Mouse (Mus musculus) neural tube, embryonic 11.5 days (tissue): ENCODE data around the gene Atxn7. TPM values are rescaled to one million over a fixed set of nuclear protein-coding genes. Genes with fewer than 3 reads are reported as not detected.

ENCODE experiments used
- ATAC-seq: fragments of 200-750 bp; cut with Nextera tagmentation; 2 replicates; pipeline ENCODE4 v1.8.0; 2017; ENCODE audit warnings: moderate number of reproducible peaks, mild to moderate bottlenecking, moderate TSS enrichment, moderate library complexity; ENCODE audit not compliant: insufficient read depth, low FRiP score, low TSS enrichment
- DNase-seq: peaks from one replicate; pipeline ENCODE4 v3.0.0-alpha.2; 2015; ENCODE audit warnings: low spot score
- H3K27ac ChIP-seq: fragments of 300-500 bp; sonication (generic); 2 replicates; pipeline ENCODE4 v1.5.1; 2014; ENCODE audit warnings: low read depth, mild to moderate bottlenecking, low read length
- H3K27me3 ChIP-seq: fragments of 300-500 bp; sonication (generic); 2 replicates; pipeline ENCODE4 v1.6.1; 2014; ENCODE audit warnings: mild to moderate bottlenecking, low read length, mixed read lengths; ENCODE audit not compliant: control insufficient read depth, insufficient read depth
- H3K36me3 ChIP-seq: fragments of 300-500 bp; sonication (generic); 2 replicates; pipeline ENCODE4 v1.6.1; 2014; ENCODE audit warnings: mild to moderate bottlenecking, low read length, moderate library complexity, mixed read lengths; ENCODE audit not compliant: control insufficient read depth, insufficient read depth
- H3K4me1 ChIP-seq: fragments of 300-500 bp; sonication (generic); 2 replicates; pipeline ENCODE4 v1.6.1; 2014; ENCODE audit warnings: low read length, mixed read lengths; ENCODE audit not compliant: control insufficient read depth, insufficient read depth
- H3K4me2 ChIP-seq: fragments of 300-500 bp; sonication (generic); 2 replicates; pipeline ENCODE4 v1.6.1; 2014; ENCODE audit warnings: low read depth, mild to moderate bottlenecking, moderate library complexity
- H3K4me3 ChIP-seq: fragments of 300-500 bp; sonication (generic); 2 replicates; pipeline ENCODE4 v1.5.1; 2014; ENCODE audit warnings: low read depth, low read length
- H3K9ac ChIP-seq: fragments of 300-500 bp; sonication (generic); 2 replicates; pipeline ENCODE4 v1.6.1; 2014; ENCODE audit warnings: mild to moderate bottlenecking, low read length
- H3K9me3 ChIP-seq: fragments of 300-500 bp; sonication (generic); 2 replicates; pipeline ENCODE4 v1.6.1; 2016; ENCODE audit warnings: low read length; ENCODE audit not compliant: control insufficient read depth
- WGBS: fragments of 180-500 bp; shearing (Covaris S2); extraction: QIAGEN DNeasy Blood & Tissue Kit; methylation state at CpG from one replicate; pipeline ENCODE4 v1.1.7; 2014; 5-methylcytosine and 5-hydroxymethylcytosine counted together
- polyA plus RNA-seq: library from polyadenylated mRNA; unstranded; fragments of >200 nt; fragmentation: Nextera tagmentation; extraction: Ambion mirVana; gene quantifications from 2 replicates; pipeline ENCODE4 v1.2.1, GENCODE M21; 2014

The Atxn7 gene
- polyA plus RNA-seq, 1 experiment from 2014 or later, result 3.9 TPM

DNA sequence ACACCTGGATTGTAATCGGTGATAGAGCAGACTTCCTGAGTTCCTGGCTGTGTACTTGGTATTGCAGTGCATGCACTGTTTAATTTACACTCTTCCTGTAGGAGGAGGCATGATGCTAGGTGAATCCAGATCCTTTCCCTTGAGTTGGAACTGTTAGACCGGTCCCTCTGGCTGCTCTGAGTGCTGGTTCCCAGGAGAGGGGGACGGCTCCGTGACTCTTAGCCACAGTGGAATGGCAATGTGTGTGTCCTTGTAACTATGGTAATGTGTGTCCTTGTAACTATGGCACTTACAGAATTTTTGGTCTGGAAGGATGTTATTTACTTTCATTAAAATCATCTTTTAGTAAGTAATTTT, 103.9 kb downstream of the Atxn7 start:
- no peak for DNase-seq
- Histone ChIP-seq H3K4me1 (peaks cover 5% of the 10 kb centered on the region; the same call in 1 of the 2 replicates), H3K9ac (no peak overlapping the region), H3K36me3 (no peaks in the 10 kb centered on the region), H3K27me3 (no peaks in the 10 kb centered on the region), H3K9me3 (no peaks in the 10 kb centered on the region), H3K4me2 (no peak overlapping the region), H3K27ac (no peak overlapping the region), H3K4me3 (no peak overlapping the region)
- 54% methylated on average over 4 of the region's 4 CpGs for WGBS
- no peak for ATAC-seq

DNA sequence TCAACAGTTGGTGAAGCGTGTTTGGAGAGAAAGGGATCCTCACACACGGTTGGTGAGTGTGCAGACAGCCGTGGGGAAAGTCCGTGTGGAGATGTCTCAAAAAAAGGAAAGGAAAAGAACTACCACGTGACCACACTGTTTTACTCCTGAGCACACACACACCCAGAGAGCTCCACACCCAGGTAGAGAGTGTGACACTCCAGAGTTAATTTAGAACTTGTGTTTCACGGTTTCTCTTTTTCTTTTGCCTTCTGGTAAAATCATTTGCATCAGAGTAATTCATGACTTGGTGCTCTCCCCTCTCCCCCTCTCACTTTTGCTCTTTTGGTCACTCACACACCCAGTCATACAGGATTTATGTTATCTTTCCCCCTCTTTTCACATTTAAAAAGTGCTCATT, 105.0 kb downstream of the Atxn7 start:
- H3K36me3 ChIP-seq, result no peaks in the 10 kb centered on the region
- no peak overlapping the region for H3K4me2 ChIP-seq
- H3K9me3 ChIP-seq, result no peaks in the 10 kb centered on the region
- no peaks in the 10 kb centered on the region for H3K27me3 ChIP-seq
- DNase-seq, result no peak
- no peak overlapping the region for H3K9ac ChIP-seq
- no peak for ATAC-seq
- H3K27ac ChIP-seq, result no peak overlapping the region
- H3K4me3 ChIP-seq, result no peak overlapping the region
- H3K4me1 ChIP-seq, result peaks cover 13% of the 10 kb centered on the region
- 68% methylated on average over 6 of the region's 6 CpGs for WGBS

DNA sequence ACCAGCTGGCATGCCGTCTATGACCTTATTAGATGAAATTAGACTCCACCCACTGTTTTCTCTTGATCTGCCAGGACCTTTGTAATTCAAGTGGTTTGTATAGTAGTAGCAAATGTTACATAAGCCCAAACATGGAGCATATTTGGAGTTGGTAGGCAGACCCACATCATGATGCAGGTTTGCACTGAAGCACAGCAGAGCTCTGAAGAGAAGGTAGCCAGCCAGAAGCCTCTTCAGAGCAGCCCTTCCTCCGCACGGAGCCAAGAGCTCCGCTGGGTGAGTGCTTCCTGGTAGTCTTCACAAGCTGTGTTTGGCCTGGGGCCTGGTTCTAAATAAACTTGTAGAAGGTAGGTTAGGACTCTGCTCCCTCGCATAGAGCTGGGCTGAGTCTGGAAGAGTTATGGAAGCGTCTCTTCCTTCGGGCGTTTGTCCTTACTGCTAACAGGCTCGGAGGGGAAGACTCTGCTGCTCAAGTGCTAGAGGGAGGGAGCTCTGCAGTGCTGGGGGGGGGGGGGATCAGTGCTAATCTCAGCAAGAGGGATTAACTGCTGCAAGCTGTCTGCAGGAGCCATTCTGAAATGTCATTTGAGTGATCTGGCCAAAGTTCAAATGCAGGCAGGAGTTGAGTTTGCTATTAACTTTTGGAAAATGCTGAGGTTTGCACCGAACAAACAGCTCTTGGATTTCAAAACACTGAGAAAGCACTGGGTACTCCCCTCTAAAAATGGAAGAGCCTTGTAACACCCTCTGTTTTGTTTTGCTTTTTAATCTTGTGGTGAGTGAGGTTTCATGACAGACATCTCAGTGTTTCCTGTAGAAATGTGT, 106.6 kb downstream of the Atxn7 start:
- Histone ChIP-seq H3K36me3 (no peaks in the 10 kb centered on the region), H3K27me3 (no peaks in the 10 kb centered on the region), H3K9ac (no peak overlapping the region), H3K4me3 (no peak overlapping the region), H3K9me3 (no peaks in the 10 kb centered on the region), H3K27ac (no peak overlapping the region), H3K4me2 (no peak overlapping the region), H3K4me1 (peaks cover 14% of the 10 kb centered on the region)
- DNase-seq (peak; percentile 18), ATAC-seq (no peak)
- 25% methylated on average over 10 of the region's 10 CpGs for WGBS

DNA sequence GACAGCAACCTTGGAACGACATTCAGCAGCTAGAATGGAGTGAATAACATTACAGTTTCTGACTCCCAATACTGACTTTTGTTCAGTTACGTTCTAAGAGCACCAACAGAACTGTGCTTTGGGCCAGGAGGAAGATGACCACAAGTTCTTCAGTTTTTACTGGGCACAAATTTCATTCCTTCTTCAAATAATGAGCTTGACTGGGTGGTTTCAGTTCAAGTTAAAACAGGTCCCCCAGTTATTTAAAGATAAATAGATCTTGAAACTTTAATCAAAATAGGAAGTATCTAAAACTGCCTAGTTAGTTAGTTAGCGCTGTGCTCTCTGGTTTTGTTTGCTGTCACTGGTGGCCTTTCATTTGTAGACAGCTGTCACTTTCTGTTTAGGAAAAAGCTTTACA, 107.3 kb downstream of the Atxn7 start:
- no peak overlapping the region for H3K4me2 ChIP-seq
- 55% methylated on average over 3 of the region's 3 CpGs for WGBS
- H3K9ac ChIP-seq, result no peak overlapping the region
- no peaks in the 10 kb centered on the region for H3K27me3 ChIP-seq
- ATAC-seq (no peak), DNase-seq (no peak)
- H3K36me3 ChIP-seq, result no peaks in the 10 kb centered on the region
- no peak overlapping the region for H3K4me3 ChIP-seq
- H3K4me1 ChIP-seq, result peaks cover 14% of the 10 kb centered on the region
- no peak overlapping the region for H3K27ac ChIP-seq
- H3K9me3 ChIP-seq, result no peaks in the 10 kb centered on the region

DNA sequence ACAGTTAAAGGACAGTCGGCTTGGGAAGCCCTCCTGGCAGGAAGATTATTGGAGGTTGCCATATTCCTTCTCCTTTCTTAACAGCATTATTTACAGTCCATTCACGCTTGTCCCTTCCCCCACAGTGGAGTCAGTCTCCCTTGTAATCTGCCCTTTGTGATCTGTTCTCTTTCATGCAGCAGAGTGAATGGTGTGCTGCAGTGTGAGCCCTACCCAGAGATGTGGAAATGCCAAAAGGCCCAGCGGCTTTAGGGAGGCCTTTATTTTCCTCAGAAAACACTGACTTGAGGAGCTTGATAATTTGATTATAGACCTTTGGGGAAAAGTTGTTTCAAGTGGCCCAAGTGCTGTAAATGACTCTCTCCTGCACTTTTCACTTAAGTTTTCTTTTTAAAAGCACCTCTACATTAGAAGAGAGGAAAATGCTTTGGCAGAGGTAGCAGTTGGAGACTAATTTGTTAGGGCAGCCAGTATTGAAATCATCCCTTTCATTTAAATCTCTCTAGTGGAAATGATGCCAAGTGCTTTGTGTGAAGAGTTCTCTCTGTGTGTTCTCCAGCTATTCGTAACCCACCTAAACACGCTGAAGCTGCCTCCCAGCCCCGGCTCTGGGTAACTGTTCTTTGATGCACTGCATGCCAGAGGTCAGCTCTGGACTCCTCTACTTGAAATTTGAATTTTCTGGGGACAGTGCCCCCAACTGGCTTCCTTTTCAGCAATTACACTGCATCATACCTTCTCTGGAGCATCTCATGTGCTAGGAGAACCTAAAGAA, 109.5 kb downstream of the Atxn7 start:
- DNase-seq, result peak; percentile 57

DNA sequence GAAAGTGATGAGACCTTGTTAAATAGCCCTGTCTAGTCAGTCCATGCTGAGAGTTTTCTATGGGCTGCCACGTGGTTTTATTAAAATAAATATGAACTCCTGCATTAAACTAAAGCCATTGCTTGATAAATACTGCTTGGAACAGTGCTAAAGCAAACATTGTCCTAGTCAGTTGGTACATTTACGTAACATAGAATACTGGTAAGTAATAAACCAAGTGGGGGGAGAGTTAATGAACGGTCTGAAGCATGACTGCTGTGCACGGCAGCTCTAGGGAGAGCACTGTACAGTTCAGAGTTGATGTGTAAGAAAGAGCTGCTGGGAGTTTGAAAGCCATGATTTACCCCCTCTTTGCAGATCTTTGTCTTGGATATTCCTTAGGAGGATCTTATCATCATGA, 110.2 kb downstream of the Atxn7 start:
- H3K4me1 ChIP-seq, result peaks cover 14% of the 10 kb centered on the region
- WGBS, result 49% methylated on average over 4 of the region's 4 CpGs
- H3K4me3 ChIP-seq, result no peak overlapping the region
- H3K4me2 ChIP-seq, result peak overlapping the region; percentile 7; the same call in 1 of the 2 replicates
- no peak for DNase-seq
- H3K9me3 ChIP-seq, result no peaks in the 10 kb centered on the region
- no peak overlapping the region; the same call in 1 of the 2 replicates for H3K9ac ChIP-seq
- ATAC-seq, result no peak
- peak overlapping the region; percentile 67 for H3K27ac ChIP-seq
- no peaks in the 10 kb centered on the region for H3K36me3 ChIP-seq
- H3K27me3 ChIP-seq, result no peaks in the 10 kb centered on the region

More for the DNA sequence above, 109.5 kb downstream of the Atxn7 start:
- Histone ChIP-seq H3K9ac (no peak overlapping the region; the same call in 1 of the 2 replicates), H3K9me3 (no peaks in the 10 kb centered on the region), H3K27ac (peak overlapping the region; percentile 67), H3K4me2 (peak overlapping the region; percentile 7; the same call in 1 of the 2 replicates), H3K4me1 (peaks cover 14% of the 10 kb centered on the region), H3K4me3 (no peak overlapping the region), H3K27me3 (no peaks in the 10 kb centered on the region), H3K36me3 (no peaks in the 10 kb centered on the region)
- WGBS, result 20% methylated on average over 6 of the region's 6 CpGs
- peak; percentile 95 for ATAC-seq

DNA sequence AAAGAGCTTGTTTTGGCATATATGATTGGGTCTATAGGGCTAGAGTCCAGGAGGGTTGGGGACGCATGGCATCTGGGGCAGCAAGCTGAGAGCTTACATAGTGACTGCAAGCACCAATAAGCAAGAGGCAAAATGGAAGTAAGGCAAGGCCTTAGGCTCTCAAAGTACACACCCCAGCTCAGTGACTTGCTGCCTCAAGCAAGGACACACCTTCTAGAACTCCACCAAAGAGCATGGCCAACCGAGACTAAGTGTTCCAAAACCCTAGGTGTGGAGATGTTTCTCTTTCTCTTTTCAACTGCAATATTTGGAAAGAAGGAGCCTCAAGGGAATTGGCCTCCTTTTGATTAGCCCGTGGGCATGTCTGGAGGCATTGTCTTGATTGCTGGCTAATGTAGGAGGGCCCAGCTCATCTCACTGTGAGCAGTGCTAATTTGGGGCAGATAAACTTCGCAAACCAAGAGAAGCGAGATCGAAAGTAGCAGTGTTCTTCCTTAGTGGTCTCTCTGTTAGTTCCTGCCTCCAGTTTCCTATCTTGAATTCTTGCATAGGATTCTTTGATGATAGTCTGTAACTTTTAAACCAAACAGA, 119.5 kb downstream of the Atxn7 start:
- WGBS, result 89% methylated on average over 6 of the region's 6 CpGs
- Histone ChIP-seq H3K27me3 (no peaks in the 10 kb centered on the region), H3K27ac (no peak overlapping the region), H3K4me2 (no peak overlapping the region), H3K9ac (no peak overlapping the region), H3K4me3 (no peak overlapping the region), H3K9me3 (no peaks in the 10 kb centered on the region), H3K36me3 (no peaks in the 10 kb centered on the region), H3K4me1 (no peaks in the 10 kb centered on the region)
- no peak for ATAC-seq
- DNase-seq, result no peak

DNA sequence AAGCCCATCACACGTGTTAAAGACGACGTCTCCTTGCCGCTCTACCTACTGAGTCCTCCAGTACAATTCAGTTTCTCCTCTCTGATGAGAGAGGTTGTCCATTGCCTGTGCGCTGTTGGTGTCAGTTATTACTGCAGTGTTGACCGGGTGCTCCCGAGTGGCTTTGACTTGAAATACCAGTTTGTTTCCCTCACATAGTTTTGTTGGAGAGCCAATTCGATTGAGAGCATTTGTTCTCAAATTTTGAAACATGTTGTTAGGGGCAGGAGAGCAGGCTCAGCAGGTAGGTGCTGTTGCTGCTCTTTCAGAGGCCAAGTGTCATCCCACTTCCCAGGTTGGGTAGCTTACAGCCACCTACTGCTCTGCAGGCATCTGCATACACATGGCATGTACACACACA, 122.6 kb downstream of the Atxn7 start:
- Histone ChIP-seq H3K9ac (no peak overlapping the region), H3K27me3 (no peaks in the 10 kb centered on the region), H3K27ac (no peak overlapping the region), H3K4me2 (no peak overlapping the region), H3K36me3 (no peaks in the 10 kb centered on the region), H3K9me3 (no peaks in the 10 kb centered on the region), H3K4me1 (no peaks in the 10 kb centered on the region), H3K4me3 (no peak overlapping the region)
- DNase-seq, result no peak
- no peak for ATAC-seq
- WGBS, result 93% methylated on average over 8 of the region's 8 CpGs
